Mouse (Mus musculus): ENCODE measurements around the gene Cpxm1.

- no peak for TF ChIP-seq EP300 (IDR thresholded peaks at IDR 0.05; ENCODE audit: low read depth)
- no peak for TF ChIP-seq CTCF (IDR thresholded peaks at IDR 0.05; ENCODE audit: low read depth)
Measured at GRCm38 (mm10) chr2:130408194-130408593, 10.8 kb upstream of the Cpxm1 start.
